Comparison of ENCODE assay signal across 19 mouse cellular contexts in genomic region chr2:60054808-60055535, GRCm38 (mm10).
A peak's percentile ranks its signal among the peaks of the same experiment; 100 is the strongest.
DNase-seq lines count a peak whose midpoint lies in the region; ATAC-seq and TF ChIP-seq lines count a peak whose summit lies in the region.
"Had no signal": no experiment of that assay in that cellular context is flagged by ENCODE, and none has a peak within 500 bp of the region (broad histone marks: within the 10 kb centered on the region; RNA-seq: fewer than 3 reads in every experiment).

No protein-coding gene starts in this region.

- TF ChIP-seq CTCF in gastrocnemius, adult 2 months (IDR thresholded peaks at IDR 0.05): no peak
- no peak for TF ChIP-seq CTCF in lung, adult 2 months (IDR thresholded peaks at IDR 0.05; ENCODE audit: insufficient read depth, low read length)

- intact Hi-C loops in gastrocnemius, adult 2 months (cut with DNase I): no loop called here
- intact Hi-C loops in gastrocnemius, postnatal 14 days (cut with DNase I; ENCODE audit: low total_unique reads): no loop called here
- intact Hi-C loops in left cerebral cortex, postnatal 4 days (cut with DNase I): no loop called here

- WGBS in lung, embryonic 16.5 days: 50% methylated on average over 10 of the region's 10 CpGs
- WGBS in lung, adult 2 months: 60% methylated on average over 10 of the region's 10 CpGs

- ATAC-seq in lung, embryonic 16.5 days (ENCODE audit: low read depth): 0 out of 2 replicates have a peak, but pooled peaks have one; percentile 31
- ATAC-seq: forebrain, embryonic 14.5 days had no signal

- no peak overlapping the region for H3K4me3 ChIP-seq in gastrocnemius, adult 2 months
- H3K4me3 ChIP-seq in lung, embryonic 16.5 days (ENCODE audit: low read length): no peak overlapping the region
- no peak overlapping the region for H3K4me3 ChIP-seq in lung, adult 2 months (replicated peaks; ENCODE audit: extremely low read depth, low read depth, low read length)
- no peak overlapping the region for H3K4me3 ChIP-seq in brown adipose tissue, adult 24 weeks (ENCODE audit: insufficient read depth, low read depth, low read length)
- H3K4me3 ChIP-seq: embryonic facial prominence, embryonic 15.5 days; erythroblast, embryonic 14.5 days; forebrain, embryonic 10.5 days; heart, embryonic 12.5 days; hindbrain, embryonic 15.5 days had no signal

- H3K27me3 ChIP-seq in lung, embryonic 16.5 days (ENCODE audit: control insufficient read depth, insufficient read depth, low read depth, low read length): no peaks in the 10 kb centered on the region
- H3K27me3 ChIP-seq: embryonic facial prominence, embryonic 15.5 days; heart, embryonic 12.5 days; hindbrain, embryonic 15.5 days had no signal

- H3K36me3 ChIP-seq in lung, embryonic 16.5 days (ENCODE audit: control insufficient read depth, insufficient read depth, low read length): no peaks in the 10 kb centered on the region
- H3K36me3 ChIP-seq: embryonic facial prominence, embryonic 15.5 days; heart, embryonic 12.5 days; hindbrain, embryonic 15.5 days had no signal

- peaks cover 10% of the 10 kb centered on the region for H3K4me1 ChIP-seq in lung, embryonic 16.5 days (replicated peaks; ENCODE audit: control insufficient read depth, insufficient read depth, low read length)
- peaks cover 6% of the 10 kb centered on the region for H3K4me1 ChIP-seq in lung, adult 2 months (ENCODE audit: control insufficient read depth, insufficient read depth, low read length)
- peaks cover 31% of the 10 kb centered on the region for H3K4me1 ChIP-seq in brown adipose tissue, adult 24 weeks (ENCODE audit: control insufficient read depth, insufficient read depth, insufficient read length, low read length)

- no peaks in the 10 kb centered on the region for H3K9me3 ChIP-seq in lung, embryonic 16.5 days (ENCODE audit: control insufficient read depth, low read length)
- H3K9me3 ChIP-seq: embryonic facial prominence, embryonic 15.5 days; forebrain, embryonic 10.5 days; heart, embryonic 12.5 days; hindbrain, embryonic 15.5 days had no signal

- no peak for TF ChIP-seq POLR2A in lung, adult 2 months (IDR thresholded peaks at IDR 0.05; ENCODE audit: borderline replicate concordance, extremely low read depth, low read depth, low read length)

- no peak overlapping the region for H3K4me2 ChIP-seq in lung, embryonic 16.5 days (ENCODE audit: low read depth, low read length)
- H3K4me2 ChIP-seq: embryonic facial prominence, embryonic 15.5 days; heart, embryonic 12.5 days; hindbrain, embryonic 15.5 days had no signal

- DNase-seq in gastrocnemius, adult 2 months: no peak
- DNase-seq in gastrocnemius, postnatal 14 days: no peak
- no peak for DNase-seq in lung, adult 2 months
- no peak for DNase-seq in spleen, postnatal 14 days (ENCODE audit: low spot score in 2 of 2)
- no peak for DNase-seq in left cerebral cortex, postnatal 4 days
- DNase-seq: adrenal gland, postnatal 10 days; cerebellum, adult 18-20 months; cerebellum, postnatal 10 days; gastrocnemius, postnatal 25 days; heart, adult 18-20 months; heart, postnatal 36 days had no signal

- H3K9ac ChIP-seq in lung, embryonic 16.5 days (ENCODE audit: low read length): no peak overlapping the region
- H3K9ac ChIP-seq: embryonic facial prominence, embryonic 15.5 days; heart, embryonic 12.5 days; hindbrain, embryonic 15.5 days had no signal

- peak overlapping the region; percentile 58 for H3K27ac ChIP-seq in gastrocnemius, adult 2 months
- peak overlapping the region; percentile 31; the same call in 1 of the 2 replicates for H3K27ac ChIP-seq in lung, embryonic 16.5 days (ENCODE audit: low read length)
- H3K27ac ChIP-seq in brown adipose tissue, adult 24 weeks (replicated peaks; ENCODE audit: low read depth, low read length): peak overlapping the region; percentile 94
- H3K27ac ChIP-seq: embryonic facial prominence, embryonic 15.5 days; forebrain, embryonic 10.5 days; hindbrain, embryonic 15.5 days had no signal

Comparison
In these comparisons a context has a peak if more than half of its experiments do, and no peak if none do; other contexts are left out.
1. H3K27ac ChIP-seq: peak in every context shown above with its lines; median percentile 94 in brown adipose tissue, adult 24 weeks; 58 in gastrocnemius, adult 2 months; 31 in lung, embryonic 16.5 days.